Mouse (Mus musculus) midbrain, embryonic 13.5 days (tissue): ENCODE data around the gene Hils1. TPM values are rescaled to one million over a fixed set of nuclear protein-coding genes. Genes with fewer than 3 reads are reported as not detected.

Experiments
- ATAC-seq: fragments of 200-750 bp; cut with Nextera tagmentation; 2 replicates; pipeline ENCODE4 v1.8.0; 2017; ENCODE audit warnings: mild to moderate bottlenecking, moderate TSS enrichment, moderate library complexity
- H3K27ac ChIP-seq: fragments of 300-500 bp; sonication (generic); 2 replicates; pipeline ENCODE4 v1.5.1; 2015; ENCODE audit warnings: inconsistent platforms, mild to moderate bottlenecking, moderate library complexity
- H3K27me3 ChIP-seq: fragments of 300-500 bp; sonication (generic); 2 replicates; pipeline ENCODE4 v1.6.1; 2015; ENCODE audit warnings: mild to moderate bottlenecking, inconsistent platforms
- H3K36me3 ChIP-seq: fragments of 300-500 bp; sonication (generic); 2 replicates; pipeline ENCODE4 v1.6.1; 2015; ENCODE audit warnings: mild to moderate bottlenecking, inconsistent platforms
- H3K4me1 ChIP-seq: fragments of 300-500 bp; sonication (generic); replicated peaks from 2 replicates; pipeline ENCODE4 v1.6.1; 2015; ENCODE audit warnings: inconsistent platforms
- H3K4me2 ChIP-seq: fragments of 300-500 bp; sonication (generic); replicated peaks from 2 replicates; pipeline ENCODE4 v1.6.1; 2015; ENCODE audit warnings: moderate library complexity, mild to moderate bottlenecking, inconsistent platforms
- H3K4me3 ChIP-seq: fragments of 300-500 bp; sonication (generic); replicated peaks from 2 replicates; pipeline ENCODE4 v1.5.1; 2015; ENCODE audit warnings: mild to moderate bottlenecking, inconsistent platforms
- H3K9ac ChIP-seq: fragments of 300-500 bp; sonication (generic); replicated peaks from 2 replicates; pipeline ENCODE4 v1.6.1; 2015; ENCODE audit warnings: mild to moderate bottlenecking, inconsistent platforms
- H3K9me3 ChIP-seq: fragments of 300-500 bp; sonication (generic); 2 replicates; pipeline ENCODE4 v1.6.1; 2016; ENCODE audit warnings: mild to moderate bottlenecking, inconsistent platforms
- WGBS: fragments of 180-500 bp; shearing (Covaris S2); methylation state at CpG from one replicate; pipeline ENCODE4 v1.1.7; 2015; 5-methylcytosine and 5-hydroxymethylcytosine counted together
- polyA plus RNA-seq: library from polyadenylated mRNA; unstranded; fragments of >200 nt; fragmentation: Nextera tagmentation; extraction: Ambion mirVana; gene quantifications from 2 replicates; pipeline ENCODE4 v1.2.1, GENCODE M21; 2015

Hils1 gene
- polyA plus RNA-seq, 1 experiment from 2014 or later, result not detected

DNA sequence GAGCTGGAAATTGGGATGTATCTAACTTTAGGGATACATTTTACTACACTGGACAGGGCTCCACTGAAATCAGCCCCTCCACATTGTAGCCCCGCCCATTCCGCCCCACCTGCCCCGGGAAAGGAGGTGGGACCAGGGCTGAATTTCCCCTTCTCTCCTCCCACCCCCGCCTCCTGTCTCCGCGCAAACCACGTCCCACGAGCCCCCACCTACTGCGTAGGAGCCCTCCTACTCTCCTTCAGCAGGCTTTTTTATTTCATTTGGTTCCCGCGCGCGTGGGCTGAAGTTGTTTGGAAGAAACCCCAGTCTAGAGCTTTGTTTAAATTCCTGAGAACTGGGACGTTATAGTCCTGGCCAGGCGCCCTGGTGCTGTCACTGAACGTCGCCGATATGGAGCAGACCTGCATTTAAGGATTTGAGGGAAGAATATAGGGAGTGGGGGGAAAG, 30.0 kb upstream of the Hils1 start:
- H3K4me1 ChIP-seq, result peaks cover 23% of the 10 kb centered on the region
- WGBS, result under 1% methylated on average over 18 of the region's 18 CpGs
- H3K4me2 ChIP-seq, result peak overlapping the region; percentile 53
- H3K27me3 ChIP-seq, result peaks cover 90% of the 10 kb centered on the region
- peak overlapping the region; percentile 28 for H3K4me3 ChIP-seq
- no peak overlapping the region; the same call in 1 of the 2 replicates for H3K9ac ChIP-seq
- peak; percentile 46 for ATAC-seq
- no peaks in the 10 kb centered on the region for H3K9me3 ChIP-seq
- H3K27ac ChIP-seq, result no peak overlapping the region
- no peaks in the 10 kb centered on the region for H3K36me3 ChIP-seq

DNA sequence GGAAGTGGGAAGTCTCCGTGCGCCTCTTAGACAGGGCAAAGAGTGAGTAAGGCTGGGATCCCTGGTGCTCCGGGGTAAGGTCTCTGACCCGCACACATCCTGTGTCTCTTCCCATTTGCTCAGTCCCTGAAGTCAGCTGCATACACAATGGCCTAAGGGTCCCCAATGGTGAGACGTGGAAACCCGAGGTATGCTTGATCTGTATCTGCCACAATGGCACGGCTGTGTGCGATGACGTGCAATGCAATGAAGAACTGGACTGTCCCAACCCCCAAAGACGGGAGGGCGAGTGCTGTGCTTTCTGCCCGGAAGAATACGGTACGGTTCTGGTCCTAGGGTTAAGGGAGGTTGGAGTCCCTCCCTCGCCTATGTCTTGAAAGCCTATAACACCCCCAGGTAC, 29.6 kb upstream of the Hils1 start:
- Histone ChIP-seq H3K9me3 (no peaks in the 10 kb centered on the region), H3K4me2 (peak overlapping the region; percentile 53), H3K9ac (no peak overlapping the region; the same call in 1 of the 2 replicates), H3K36me3 (no peaks in the 10 kb centered on the region), H3K27me3 (peaks cover 90% of the 10 kb centered on the region), H3K27ac (no peak overlapping the region), H3K4me3 (peak overlapping the region; percentile 28), H3K4me1 (peaks cover 23% of the 10 kb centered on the region)
- WGBS, result 2% methylated on average over 15 of the region's 15 CpGs
- no peak for ATAC-seq

DNA sequence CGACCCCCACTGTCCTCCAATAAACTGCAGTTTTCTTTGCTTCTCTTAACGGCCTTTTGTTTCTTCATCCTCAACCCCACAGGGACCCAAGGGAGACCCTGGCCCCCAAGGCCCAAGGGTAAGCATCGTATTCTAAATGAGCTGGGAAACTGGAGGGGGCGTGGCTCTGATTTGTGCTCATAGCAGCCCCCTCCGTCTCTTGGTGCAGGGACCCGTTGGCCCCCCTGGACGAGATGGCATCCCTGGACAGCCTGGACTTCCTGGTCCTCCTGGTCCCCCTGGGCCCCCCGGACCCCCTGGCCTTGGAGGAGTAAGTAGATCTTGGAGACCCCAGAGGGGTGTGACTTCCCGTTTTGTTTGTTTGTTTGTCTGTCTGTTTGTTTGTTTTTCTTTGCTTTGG, 29.1 kb upstream of the Hils1 start:
- H3K4me3 ChIP-seq, result no peak overlapping the region

DNA sequence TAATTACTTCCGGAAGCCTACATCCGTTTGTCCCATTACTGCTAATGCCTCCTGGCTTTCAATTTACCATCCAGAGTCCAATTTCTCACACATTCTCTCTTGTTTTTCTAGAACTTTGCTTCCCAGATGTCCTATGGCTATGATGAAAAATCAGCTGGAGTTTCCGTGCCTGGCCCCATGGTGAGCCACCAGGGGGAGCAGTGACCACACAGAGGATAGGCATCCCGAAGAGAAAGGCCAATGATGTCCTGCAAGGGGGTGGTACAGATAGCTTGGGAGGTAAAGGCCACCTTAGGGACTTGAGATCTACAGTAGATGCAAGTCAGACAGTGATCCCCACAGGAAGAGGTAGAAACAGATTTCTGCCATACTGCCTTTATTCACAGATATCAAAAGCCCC, 28.1 kb upstream of the Hils1 start:
- Histone ChIP-seq H3K4me3 (no peak overlapping the region), H3K9me3 (no peaks in the 10 kb centered on the region), H3K9ac (no peak overlapping the region), H3K36me3 (no peaks in the 10 kb centered on the region), H3K4me2 (no peak overlapping the region), H3K27me3 (peaks cover 78% of the 10 kb centered on the region), H3K4me1 (peaks cover 20% of the 10 kb centered on the region), H3K27ac (no peak overlapping the region)
- 22% methylated on average over 4 of the region's 4 CpGs for WGBS
- ATAC-seq, result no peak

More for the DNA sequence above, 29.1 kb upstream of the Hils1 start:
- 22% methylated on average over 9 of the region's 9 CpGs for WGBS
- Histone ChIP-seq H3K4me1 (peaks cover 23% of the 10 kb centered on the region), H3K36me3 (no peaks in the 10 kb centered on the region), H3K4me2 (no peak overlapping the region), H3K9ac (no peak overlapping the region), H3K9me3 (no peaks in the 10 kb centered on the region), H3K27ac (no peak overlapping the region), H3K27me3 (peaks cover 87% of the 10 kb centered on the region)
- ATAC-seq, result no peak

DNA sequence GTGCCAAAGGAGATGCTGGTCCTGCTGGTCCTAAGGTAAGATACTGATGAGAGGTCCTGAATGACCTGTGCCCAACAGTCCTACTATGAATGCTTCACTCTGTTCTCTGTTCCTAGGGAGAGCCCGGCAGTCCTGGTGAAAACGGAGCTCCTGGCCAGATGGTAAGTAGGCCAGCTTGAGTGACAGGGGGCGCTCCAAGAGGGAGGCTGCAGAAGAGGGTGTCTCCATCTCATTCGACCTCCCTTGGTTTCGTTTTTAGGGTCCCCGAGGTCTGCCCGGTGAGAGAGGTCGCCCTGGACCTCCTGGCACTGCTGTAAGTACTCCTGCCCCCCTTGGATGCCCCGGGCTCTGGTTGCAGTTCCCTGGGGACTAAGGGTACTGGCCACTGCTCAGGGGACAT, 26.3 kb upstream of the Hils1 start:
- no peaks in the 10 kb centered on the region for H3K9me3 ChIP-seq
- H3K4me1 ChIP-seq, result peaks cover 17% of the 10 kb centered on the region
- H3K27me3 ChIP-seq, result peaks cover 66% of the 10 kb centered on the region
- WGBS, result 45% methylated on average over 9 of the region's 9 CpGs
- H3K4me2 ChIP-seq, result no peak overlapping the region
- no peak for ATAC-seq
- H3K27ac ChIP-seq, result no peak overlapping the region
- H3K36me3 ChIP-seq, result no peaks in the 10 kb centered on the region
- H3K9ac ChIP-seq, result no peak overlapping the region
- H3K4me3 ChIP-seq, result no peak overlapping the region

DNA sequence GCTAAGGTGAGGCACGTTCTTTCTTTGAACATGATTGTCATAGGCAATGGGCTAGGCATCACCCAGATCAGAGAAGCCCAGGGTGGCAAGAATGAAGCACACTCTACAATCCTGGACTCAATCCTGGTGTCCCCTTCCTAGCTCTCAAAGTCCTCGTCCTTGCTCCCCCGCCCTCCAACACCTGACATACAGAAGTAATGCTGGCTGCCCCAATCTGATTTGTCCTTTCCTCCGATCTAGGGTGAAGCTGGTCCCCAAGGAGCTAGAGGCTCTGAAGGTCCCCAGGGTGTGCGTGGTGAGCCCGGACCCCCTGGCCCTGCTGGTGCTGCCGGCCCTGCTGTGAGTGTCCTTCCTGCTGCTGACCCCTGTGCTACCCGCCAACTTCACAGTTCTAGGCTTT, 25.6 kb upstream of the Hils1 start:
- no peak for ATAC-seq
- no peak overlapping the region for H3K4me2 ChIP-seq
- WGBS, result 82% methylated on average over 8 of the region's 8 CpGs
- H3K27me3 ChIP-seq, result peaks cover 59% of the 10 kb centered on the region
- no peak overlapping the region for H3K9ac ChIP-seq
- no peak overlapping the region for H3K27ac ChIP-seq
- H3K36me3 ChIP-seq, result no peaks in the 10 kb centered on the region
- no peak overlapping the region for H3K4me3 ChIP-seq
- H3K4me1 ChIP-seq, result peaks cover 11% of the 10 kb centered on the region
- H3K9me3 ChIP-seq, result no peaks in the 10 kb centered on the region

DNA sequence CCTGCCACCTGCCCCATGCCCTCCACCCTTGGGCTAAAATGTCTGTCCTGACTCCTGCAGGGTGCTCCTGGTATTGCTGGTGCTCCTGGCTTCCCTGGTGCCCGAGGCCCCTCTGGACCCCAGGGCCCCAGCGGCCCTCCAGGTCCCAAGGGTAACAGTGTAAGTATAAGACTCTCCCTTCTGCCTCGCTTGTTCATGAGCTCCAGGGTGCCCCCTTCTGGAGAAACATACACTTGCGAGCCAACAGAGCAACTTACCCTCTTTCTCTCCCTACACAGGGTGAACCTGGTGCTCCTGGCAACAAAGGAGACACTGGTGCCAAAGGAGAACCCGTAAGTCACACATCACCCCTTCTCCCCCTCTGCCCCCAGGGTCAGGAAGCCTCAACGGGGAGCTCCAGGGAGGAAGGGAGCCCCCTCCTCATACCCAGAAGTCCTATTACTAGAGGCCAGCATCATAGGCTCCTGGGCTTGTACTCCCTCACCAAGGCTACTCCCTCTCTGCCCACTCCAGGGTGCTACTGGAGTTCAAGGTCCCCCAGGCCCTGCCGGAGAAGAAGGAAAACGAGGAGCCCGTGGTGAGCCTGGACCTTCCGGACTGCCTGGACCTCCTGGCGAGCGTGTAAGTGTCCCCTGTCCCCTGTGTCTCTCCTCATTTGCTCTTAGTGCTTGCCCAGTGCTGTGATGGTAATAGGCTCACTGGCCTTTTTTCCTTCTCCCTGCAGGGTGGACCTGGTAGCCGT, 24.9 kb upstream of the Hils1 start:
- WGBS, result 54% methylated on average over 13 of the region's 13 CpGs
- peaks cover 55% of the 10 kb centered on the region for H3K27me3 ChIP-seq

DNA sequence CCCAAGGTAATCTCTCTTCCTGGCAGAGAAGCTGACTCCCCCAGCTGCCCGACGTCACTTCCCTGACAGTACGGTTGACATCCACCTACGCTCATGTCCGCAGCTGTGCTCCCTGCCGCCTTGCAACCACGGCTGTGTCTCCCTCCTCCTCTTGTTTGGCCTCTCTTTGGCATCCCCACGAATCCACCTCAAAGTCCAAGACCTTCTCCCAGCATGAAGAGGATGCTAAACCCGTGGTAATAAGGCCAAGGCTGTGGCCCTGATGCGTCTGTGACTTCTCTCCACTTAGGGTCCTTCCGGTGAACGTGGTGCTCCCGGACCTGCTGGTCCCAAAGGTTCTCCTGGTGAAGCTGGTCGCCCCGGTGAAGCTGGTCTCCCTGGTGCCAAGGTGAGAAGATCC, 24.3 kb upstream of the Hils1 start:
- peaks cover under 1% of the 10 kb centered on the region for H3K4me1 ChIP-seq
- H3K27ac ChIP-seq, result no peak overlapping the region
- ATAC-seq, result no peak
- H3K9ac ChIP-seq, result no peak overlapping the region
- H3K4me3 ChIP-seq, result no peak overlapping the region
- H3K27me3 ChIP-seq, result peaks cover 49% of the 10 kb centered on the region
- no peak overlapping the region for H3K4me2 ChIP-seq
- H3K9me3 ChIP-seq, result no peaks in the 10 kb centered on the region
- 82% methylated on average over 15 of the region's 15 CpGs for WGBS
- H3K36me3 ChIP-seq, result no peaks in the 10 kb centered on the region

More for the DNA sequence above, 24.9 kb upstream of the Hils1 start:
- no peak for ATAC-seq
- no peaks in the 10 kb centered on the region for H3K36me3 ChIP-seq
- no peaks in the 10 kb centered on the region for H3K9me3 ChIP-seq
- H3K9ac ChIP-seq, result no peak overlapping the region
- no peak overlapping the region for H3K27ac ChIP-seq
- peaks cover 6% of the 10 kb centered on the region for H3K4me1 ChIP-seq
- H3K4me3 ChIP-seq, result no peak overlapping the region
- H3K4me2 ChIP-seq, result no peak overlapping the region

DNA sequence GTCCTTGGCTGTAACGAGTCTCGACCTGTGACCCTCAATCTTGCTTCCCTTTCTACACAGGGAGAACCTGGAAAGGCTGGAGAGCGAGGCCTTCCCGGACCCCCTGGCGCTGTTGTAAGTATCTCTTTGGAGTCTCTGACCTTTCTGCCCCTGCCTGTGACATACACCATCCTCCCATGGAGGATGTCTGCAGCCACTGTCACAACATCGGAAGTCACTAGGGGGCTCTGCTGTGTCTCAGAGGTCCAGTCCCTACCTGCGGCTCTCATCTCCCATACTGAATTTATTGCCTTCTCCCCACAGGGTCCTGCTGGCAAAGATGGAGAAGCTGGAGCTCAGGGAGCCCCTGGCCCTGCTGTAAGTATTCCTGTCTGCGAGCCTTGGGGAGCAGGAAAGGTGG, 23.1 kb upstream of the Hils1 start:
- no peaks in the 10 kb centered on the region for H3K36me3 ChIP-seq
- no peaks in the 10 kb centered on the region for H3K4me1 ChIP-seq
- no peak overlapping the region for H3K27ac ChIP-seq
- ATAC-seq, result no peak
- no peak overlapping the region for H3K4me2 ChIP-seq
- H3K4me3 ChIP-seq, result no peak overlapping the region
- peaks cover 38% of the 10 kb centered on the region for H3K27me3 ChIP-seq
- 11% methylated on average over 8 of the region's 8 CpGs for WGBS
- no peaks in the 10 kb centered on the region for H3K9me3 ChIP-seq
- H3K9ac ChIP-seq, result no peak overlapping the region

DNA sequence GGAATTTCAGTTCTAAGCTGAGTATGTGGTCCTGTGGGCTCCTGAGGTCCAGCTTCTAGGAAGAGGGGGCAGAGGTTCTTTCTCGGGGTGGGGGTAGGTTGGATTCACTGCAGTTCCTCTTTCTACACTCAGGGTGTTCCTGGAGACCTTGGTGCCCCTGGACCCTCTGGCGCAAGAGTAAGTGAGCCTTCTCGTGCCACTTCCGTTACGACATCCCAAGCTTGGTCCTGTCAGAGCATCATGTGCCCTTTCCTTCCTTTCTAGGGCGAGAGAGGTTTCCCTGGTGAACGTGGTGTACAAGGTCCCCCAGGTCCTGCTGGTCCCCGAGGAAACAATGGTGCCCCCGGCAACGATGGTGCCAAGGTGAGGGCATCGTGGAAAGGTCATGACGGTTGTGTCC, 22.2 kb upstream of the Hils1 start:
- Histone ChIP-seq H3K4me3 (no peak overlapping the region), H3K9me3 (no peaks in the 10 kb centered on the region), H3K27ac (no peak overlapping the region)

DNA sequence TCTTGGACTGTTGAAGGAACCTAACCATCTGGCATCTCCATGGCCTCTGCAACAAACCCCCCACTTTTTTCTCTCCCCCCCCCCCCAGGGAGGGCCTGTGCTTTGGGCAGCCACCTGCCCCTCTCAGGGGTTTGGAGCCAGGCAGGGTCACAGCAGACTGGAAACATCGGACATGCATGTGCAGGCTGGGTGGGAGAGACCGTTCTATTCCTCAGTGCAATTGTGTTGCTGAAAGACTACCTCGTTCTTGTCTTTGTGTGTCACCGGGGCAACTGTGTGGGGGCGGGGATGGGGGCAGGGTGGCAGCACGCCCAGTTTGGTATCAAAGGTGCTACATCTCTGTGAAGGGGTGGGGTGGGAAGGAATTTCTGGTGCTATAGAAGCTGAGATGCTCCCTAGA, 15.2 kb upstream of the Hils1 start:
- H3K4me1 ChIP-seq, result peaks cover 16% of the 10 kb centered on the region
- H3K27me3 ChIP-seq, result no peaks in the 10 kb centered on the region
- no peaks in the 10 kb centered on the region for H3K36me3 ChIP-seq
- peak overlapping the region; percentile 45; the same call in 1 of the 2 replicates for H3K27ac ChIP-seq
- peak; percentile 78 for ATAC-seq
- H3K9me3 ChIP-seq, result no peaks in the 10 kb centered on the region
- no peak overlapping the region for H3K9ac ChIP-seq
- under 1% methylated on average over 6 of the region's 6 CpGs for WGBS
- no peak overlapping the region for H3K4me2 ChIP-seq
- H3K4me3 ChIP-seq, result no peak overlapping the region

More for the DNA sequence above, 22.2 kb upstream of the Hils1 start:
- Histone ChIP-seq H3K27me3 (peaks cover 30% of the 10 kb centered on the region), H3K36me3 (no peaks in the 10 kb centered on the region), H3K9ac (no peak overlapping the region), H3K4me1 (no peaks in the 10 kb centered on the region), H3K4me2 (no peak overlapping the region)
- ATAC-seq, result no peak
- WGBS, result 91% methylated on average over 12 of the region's 12 CpGs

DNA sequence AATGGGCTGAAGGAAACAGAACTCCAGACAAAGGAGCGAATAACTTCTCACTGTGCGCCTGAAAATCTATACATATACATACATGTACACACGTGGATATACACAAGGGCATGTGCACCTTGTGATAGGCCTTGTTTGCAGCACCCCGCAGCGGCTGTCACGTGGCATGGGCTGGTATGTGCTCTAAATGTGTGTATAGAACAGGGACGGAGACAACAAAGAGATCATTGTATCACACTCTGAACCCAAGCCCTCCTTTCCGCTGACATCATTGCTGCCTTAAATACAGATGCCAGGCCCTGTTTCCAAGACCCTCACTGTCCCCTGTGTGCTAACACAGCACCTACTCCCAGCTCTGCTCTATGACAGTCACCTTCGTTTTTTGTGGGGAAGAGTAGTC, 12.3 kb upstream of the Hils1 start:
- Histone ChIP-seq H3K27me3 (no peaks in the 10 kb centered on the region), H3K9me3 (no peaks in the 10 kb centered on the region), H3K27ac (no peak overlapping the region), H3K9ac (0 out of 2 replicates have a peak overlapping the region, but pooled peaks have one; percentile 6), H3K36me3 (no peaks in the 10 kb centered on the region), H3K4me2 (no peak overlapping the region), H3K4me3 (no peak overlapping the region), H3K4me1 (peaks cover 24% of the 10 kb centered on the region)
- 69% methylated on average over 9 of the region's 9 CpGs for WGBS
- no peak; the same call in 1 of the 2 replicates for ATAC-seq

DNA sequence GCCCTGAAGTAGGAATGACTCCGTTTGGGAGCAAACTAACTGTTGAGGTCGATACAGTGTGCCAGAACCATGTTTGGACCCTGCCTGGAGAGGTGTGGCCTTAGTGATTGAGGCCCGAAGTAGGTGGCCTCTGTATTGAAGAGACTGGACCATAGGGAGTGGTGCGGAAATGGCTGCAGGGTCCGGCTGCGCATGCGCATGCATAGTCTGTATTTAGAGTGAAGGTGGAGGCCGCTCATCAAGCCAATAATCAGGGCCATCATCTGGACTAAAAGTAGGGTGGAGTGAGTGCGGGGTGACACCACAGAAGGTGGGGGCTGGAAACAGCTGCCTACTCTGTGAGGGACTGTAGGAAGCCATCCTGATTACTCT, 9.7 kb upstream of the Hils1 start:
- no peak overlapping the region for H3K4me3 ChIP-seq
- no peaks in the 10 kb centered on the region for H3K9me3 ChIP-seq
- ATAC-seq, result no peak
- no peak overlapping the region for H3K4me2 ChIP-seq
- no peak overlapping the region for H3K9ac ChIP-seq
- no peak overlapping the region for H3K27ac ChIP-seq
- H3K27me3 ChIP-seq, result no peaks in the 10 kb centered on the region
- WGBS, result 87% methylated on average over 9 of the region's 9 CpGs
- H3K4me1 ChIP-seq, result peaks cover 15% of the 10 kb centered on the region
- H3K36me3 ChIP-seq, result no peaks in the 10 kb centered on the region
